Mouse (Mus musculus) kidney, embryonic 16.5 days (tissue): Measurements from ENCODE around the gene Tshz2. TPM values are rescaled to one million over a fixed set of nuclear protein-coding genes. Genes with fewer than 3 reads are reported as not detected.

Source experiments
- ATAC-seq: fragments of 200-750 bp; cut with Nextera tagmentation; 2 replicates; pipeline ENCODE4 v1.8.0; 2017; ENCODE audit warnings: moderate TSS enrichment; ENCODE audit not compliant: low FRiP score, low TSS enrichment
- H3K27ac ChIP-seq: fragments of 300-500 bp; sonication (generic); 2 replicates; pipeline ENCODE4 v1.5.1; 2014; ENCODE audit warnings: low read length
- H3K27me3 ChIP-seq: fragments of 300-500 bp; sonication (generic); 2 replicates; pipeline ENCODE4 v1.6.1; 2014; ENCODE audit warnings: low read length, control low read depth, mixed read lengths; ENCODE audit not compliant: insufficient read depth
- H3K36me3 ChIP-seq: fragments of 300-500 bp; sonication (generic); 2 replicates; pipeline ENCODE4 v1.6.1; 2014; ENCODE audit warnings: low read length, control low read depth, mixed read lengths; ENCODE audit not compliant: insufficient read depth
- H3K4me1 ChIP-seq: fragments of 300-500 bp; sonication (generic); 2 replicates; pipeline ENCODE4 v1.6.1; 2014; ENCODE audit warnings: low read length, control low read depth, mixed read lengths; ENCODE audit not compliant: insufficient read depth
- H3K4me2 ChIP-seq: fragments of 300-500 bp; sonication (generic); replicated peaks from 2 replicates; pipeline ENCODE4 v1.6.1; 2014; ENCODE audit warnings: low read depth, low read length
- H3K4me3 ChIP-seq: fragments of 300-500 bp; sonication (generic); 2 replicates; pipeline ENCODE4 v1.5.1; 2014; ENCODE audit warnings: mild to moderate bottlenecking, low read length
- H3K9ac ChIP-seq: fragments of 300-500 bp; sonication (generic); replicated peaks from 2 replicates; pipeline ENCODE4 v1.6.1; 2014; ENCODE audit warnings: low read length
- H3K9me3 ChIP-seq: fragments of 300-500 bp; sonication (generic); 2 replicates; pipeline ENCODE4 v1.6.1; 2016; ENCODE audit warnings: low read length, control low read depth
- WGBS: fragments of 180-500 bp; shearing (Covaris S2); extraction: QIAGEN DNeasy Blood & Tissue Kit; methylation state at CpG from one replicate; pipeline ENCODE4 v1.1.7; 2014; 5-methylcytosine and 5-hydroxymethylcytosine counted together
- polyA plus RNA-seq: library from polyadenylated mRNA; unstranded; fragments of >200 nt; fragmentation: Nextera tagmentation; extraction: Ambion mirVana; gene quantifications from 2 replicates; pipeline ENCODE4 v1.2.1, GENCODE M21; 2015

The Tshz2 gene
- polyA plus RNA-seq, 1 experiment from 2014 or later: 11.5 TPM

- Histone ChIP-seq H3K4me2 (no peak overlapping the region), H3K27me3 (no peaks in the 10 kb centered on the region), H3K9me3 (no peaks in the 10 kb centered on the region), H3K27ac (no peak overlapping the region), H3K4me1 (peaks cover 14% of the 10 kb centered on the region; the same call in 1 of the 2 replicates), H3K4me3 (no peak overlapping the region), H3K36me3 (peaks cover 53% of the 10 kb centered on the region), H3K9ac (no peak overlapping the region)
- WGBS: 84% methylated on average over 19 of the region's 19 CpGs
- no peak for ATAC-seq
Observed at GRCm38 (mm10) chr2:170120139-170121027, 487.6 kb downstream of the Tshz2 start.

Other genes with a start within 250 kb of the Tshz2 start
- gene Gm11011, start 45.3 kb upstream of the Tshz2 start, polyA plus RNA-seq: not detected in 2 replicates